Mouse (Mus musculus) cerebellum, adult 2 months (tissue): Measurements from ENCODE around the gene Sorcs2. TPM values are rescaled to one million over a fixed set of nuclear protein-coding genes. Genes with fewer than 3 reads are reported as not detected.

Experiments used
- DNase-seq, 2 experiments: peaks; one replicate each; pipeline ENCODE4 v3.0.0; 2021
- H3K27ac ChIP-seq: fragments of 200-500 bp; 2 replicates; pipeline ENCODE4 v1.5.1; 2012; ENCODE audit warnings: low read length, control low read depth, inconsistent platforms; ENCODE audit not compliant: insufficient read depth
- H3K27me3 ChIP-seq: fragments of 200-500 bp; 2 replicates; pipeline ENCODE4 v1.6.1; 2012; ENCODE audit warnings: inconsistent platforms, mild to moderate bottlenecking, low read length, moderate library complexity; ENCODE audit not compliant: control insufficient read depth, insufficient read depth
- H3K4me1 ChIP-seq: fragments of 200-500 bp; 2 replicates; pipeline ENCODE4 v1.6.1; 2011; ENCODE audit warnings: low read length; ENCODE audit not compliant: control insufficient read depth, insufficient read depth
- H3K4me3 ChIP-seq: fragments of 200-500 bp; replicated peaks from 2 replicates; pipeline ENCODE3; 2011; ENCODE audit warnings: mild to moderate bottlenecking, low read depth, low read length, control low read depth; ENCODE audit not compliant: insufficient read depth
- CTCF ChIP-seq: fragments of 200-500 bp; IDR thresholded peaks from 2 replicates; pipeline ENCODE4 v1.5.1; 2011; ENCODE audit warnings: low read depth, mild to moderate bottlenecking, control low read depth, low read length, moderate library complexity, borderline replicate concordance; ENCODE audit not compliant: insufficient read depth
- POLR2A ChIP-seq: fragments of 200-500 bp; IDR thresholded peaks from 2 replicates; pipeline ENCODE4 v1.6.1; 2011; ENCODE audit warnings: low read length, control low read depth, borderline replicate concordance; ENCODE audit not compliant: insufficient read depth
- WGBS: fragments of 180-500 bp; shearing (Covaris S2); methylation state at CpG from one replicate; pipeline ENCODE4 v1.1.7; 2018; 5-methylcytosine and 5-hydroxymethylcytosine counted together
- polyA plus RNA-seq: library from polyadenylated mRNA; depleted of rRNA; stranded (reverse); fragments of >200 nt; gene quantifications from 2 replicates; pipeline ENCODE4 v1.2.3, GENCODE M21; 2012

The Sorcs2 gene
- polyA plus RNA-seq, 1 experiment = 8.7 TPM

DNA sequence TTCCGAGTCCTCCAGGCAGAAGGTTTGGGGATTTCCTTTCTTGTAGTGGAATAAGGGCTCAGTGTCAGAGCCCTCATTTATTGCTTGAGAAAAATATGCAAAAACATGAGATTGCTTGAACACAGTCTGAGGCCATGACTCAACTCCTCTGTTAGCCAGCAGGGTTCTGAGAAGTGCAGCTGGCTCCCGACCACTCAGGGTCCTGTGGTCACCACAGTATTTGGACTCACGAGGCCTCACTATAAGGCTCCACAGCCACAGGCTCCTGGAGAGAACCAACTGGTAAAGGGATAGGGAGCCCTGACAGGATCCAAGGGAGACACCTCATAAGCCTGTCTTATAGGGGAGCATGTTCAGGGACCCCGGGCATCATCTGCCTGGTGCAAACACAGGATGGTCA, 15.2 kb downstream of the Sorcs2 start:
- Histone ChIP-seq H3K4me1 (no peaks in the 10 kb centered on the region), H3K27me3 (no peaks in the 10 kb centered on the region), H3K4me3 (no peak overlapping the region), H3K27ac (no peak overlapping the region)
- no peak for TF ChIP-seq CTCF
- TF ChIP-seq POLR2A = no peak
- WGBS = 79% methylated on average over 4 of the region's 4 CpGs
- DNase-seq = no peak

DNA sequence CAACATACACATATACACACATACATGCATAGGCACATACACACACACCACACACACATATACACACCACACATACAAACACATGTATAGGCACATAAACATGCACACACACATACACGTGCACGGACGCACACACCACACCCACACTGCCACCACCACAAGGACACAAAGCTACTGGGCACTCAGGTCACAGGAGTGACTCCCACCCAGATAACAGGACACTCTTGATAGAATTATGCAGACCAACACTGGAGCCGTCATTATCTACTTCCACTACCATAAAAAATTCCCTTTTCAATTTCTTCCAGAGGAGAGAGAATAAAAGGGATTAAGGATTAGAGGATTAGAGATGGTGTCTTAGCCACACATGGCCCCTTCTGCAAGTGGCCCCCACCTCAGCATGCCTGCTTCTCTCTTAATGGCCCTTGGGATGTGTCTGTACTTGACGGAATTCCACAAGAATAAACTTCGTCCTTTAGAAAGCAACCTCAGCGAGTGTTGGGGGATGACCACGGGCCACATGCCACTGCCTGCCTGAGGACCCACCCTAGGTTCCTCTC, 15.7 kb downstream of the Sorcs2 start:
- no peak overlapping the region for H3K4me3 ChIP-seq
- H3K27me3 ChIP-seq = no peaks in the 10 kb centered on the region
- WGBS = 84% methylated on average over 8 of the region's 8 CpGs
- no peak overlapping the region for H3K27ac ChIP-seq
- no peak for DNase-seq
- TF ChIP-seq CTCF (no peak), POLR2A (no peak)
- H3K4me1 ChIP-seq = no peaks in the 10 kb centered on the region

DNA sequence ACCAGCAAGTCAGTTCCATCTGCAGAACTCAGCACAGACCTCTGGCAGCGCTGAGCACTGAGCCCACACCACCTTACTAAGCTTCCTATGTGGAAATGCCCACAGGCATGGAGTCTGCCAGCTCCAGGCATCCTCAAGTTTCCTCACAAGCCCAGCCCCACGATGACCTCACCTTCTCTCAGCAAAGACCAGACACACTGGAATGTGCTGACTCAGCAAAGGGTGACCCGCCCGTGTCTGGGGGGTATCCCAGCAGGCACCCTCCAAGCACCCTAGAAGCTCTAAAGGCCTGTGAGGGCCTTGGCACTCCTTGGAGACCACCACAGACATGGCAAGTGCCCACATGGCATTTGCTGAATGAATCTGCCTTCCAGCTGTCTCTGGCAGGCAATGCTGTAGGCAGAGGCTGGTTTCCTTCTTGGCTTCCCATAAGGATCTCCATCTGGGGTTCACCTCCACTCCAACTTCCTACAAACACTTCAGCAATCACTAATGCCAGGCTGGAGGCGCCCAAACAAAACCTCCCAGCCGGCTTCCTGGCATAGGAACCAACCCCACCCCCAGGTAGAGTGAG, 17.9 kb downstream of the Sorcs2 start:
- Histone ChIP-seq H3K27ac (no peak overlapping the region), H3K27me3 (no peaks in the 10 kb centered on the region), H3K4me1 (no peaks in the 10 kb centered on the region), H3K4me3 (no peak overlapping the region)
- WGBS = 25% methylated on average over 6 of the region's 6 CpGs
- TF ChIP-seq CTCF (no peak), POLR2A (no peak)
- DNase-seq = no peak

DNA sequence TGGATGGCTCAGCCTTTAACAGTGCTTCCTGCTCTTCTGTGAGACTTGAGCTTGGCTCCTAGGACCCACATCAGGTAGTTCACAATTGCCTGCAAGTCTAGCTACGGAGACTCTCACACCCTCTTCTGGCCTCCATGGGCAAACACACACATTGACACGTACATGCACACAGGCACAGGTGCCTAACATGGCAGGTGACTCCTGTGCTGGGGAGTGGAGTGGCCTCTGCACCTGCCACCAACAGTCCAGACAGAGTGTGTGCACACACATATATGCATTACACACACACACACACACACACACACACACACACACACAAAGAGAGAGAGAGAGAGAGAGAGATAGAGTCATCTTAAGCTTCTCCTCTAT, 19.6 kb downstream of the Sorcs2 start:
- no peak for DNase-seq
- WGBS = 98% methylated on average over 2 of the region's 2 CpGs
- H3K27me3 ChIP-seq = no peaks in the 10 kb centered on the region
- no peak overlapping the region for H3K27ac ChIP-seq
- no peak overlapping the region for H3K4me3 ChIP-seq
- no peak for TF ChIP-seq CTCF
- no peaks in the 10 kb centered on the region for H3K4me1 ChIP-seq

GRCm38 (mm10) chr5:36377456-36378369, 20.2 kb downstream of the Sorcs2 start:
- Histone ChIP-seq H3K27ac (no peak overlapping the region), H3K4me1 (no peaks in the 10 kb centered on the region), H3K27me3 (no peaks in the 10 kb centered on the region), H3K4me3 (no peak overlapping the region)
- no peak for DNase-seq
- WGBS = 63% methylated on average over 8 of the region's 8 CpGs
- TF ChIP-seq POLR2A (no peak), CTCF (no peak)

DNA sequence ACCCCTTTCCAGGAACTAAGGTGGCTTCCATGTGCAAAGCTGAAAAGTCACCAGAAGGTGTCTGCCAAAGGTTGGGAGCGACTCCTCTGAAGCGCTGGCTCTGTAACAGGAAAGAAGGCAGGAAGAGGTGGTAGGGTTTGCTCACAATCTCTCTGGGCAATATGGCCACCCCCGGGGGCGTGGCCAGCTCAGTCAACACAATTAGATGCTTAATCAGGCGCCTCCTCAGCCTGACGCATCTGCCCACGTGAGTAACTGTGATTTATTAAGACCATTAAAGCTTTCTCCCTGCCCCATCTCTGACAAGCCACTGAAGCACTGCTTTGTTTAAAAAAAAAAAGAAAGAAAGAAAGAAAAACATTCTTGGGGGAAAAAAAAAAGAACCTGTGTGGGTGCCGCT, 22.1 kb downstream of the Sorcs2 start:
- H3K4me3 ChIP-seq = no peak overlapping the region
- TF ChIP-seq CTCF (no peak), POLR2A (no peak)
- no peaks in the 10 kb centered on the region for H3K4me1 ChIP-seq
- H3K27me3 ChIP-seq = no peaks in the 10 kb centered on the region
- no peak for DNase-seq
- 77% methylated on average over 8 of the region's 8 CpGs for WGBS
- no peak overlapping the region for H3K27ac ChIP-seq

- H3K27me3 ChIP-seq = no peaks in the 10 kb centered on the region
- no peak overlapping the region for H3K4me3 ChIP-seq
- no peak for DNase-seq
- TF ChIP-seq CTCF = no peak
- no peak for TF ChIP-seq POLR2A
- no peaks in the 10 kb centered on the region for H3K4me1 ChIP-seq
- 80% methylated on average over 19 of the region's 19 CpGs for WGBS
- H3K27ac ChIP-seq = no peak overlapping the region
Observed at GRCm38 (mm10) chr5:36374221-36375050, 23.5 kb downstream of the Sorcs2 start.
